Mouse (Mus musculus): ENCODE measurements around the gene Lmcd1. TPM values are rescaled to one million over a fixed set of nuclear protein-coding genes. Genes with fewer than 3 reads are reported as not detected.

The Lmcd1 gene
- total and polyA plus RNA-seq, 3 experiments: 29.2 to 46.7 (median 37.5) TPM

DNA sequence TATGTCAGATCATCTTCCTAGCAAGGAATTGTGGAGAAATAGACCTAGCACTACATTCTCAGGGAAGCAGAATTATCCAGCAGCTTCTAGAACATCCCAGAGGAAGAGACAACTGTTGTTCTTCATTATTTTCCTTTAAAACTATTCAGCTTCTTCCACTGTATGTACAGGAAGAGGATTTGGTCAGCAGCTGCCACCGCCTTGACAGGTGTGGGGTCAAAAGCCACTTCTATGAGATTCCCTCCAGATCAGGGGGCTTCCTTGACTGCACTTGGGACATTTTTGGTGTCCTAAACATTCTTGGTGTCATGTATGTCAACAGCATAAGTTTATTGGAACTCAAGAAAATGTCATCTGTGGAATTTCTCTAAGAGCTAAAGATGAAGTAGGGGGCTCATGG lies 5.2 kb downstream of the Lmcd1 start:
- H3K79me2 ChIP-seq (replicated peaks; ENCODE audit: control insufficient read depth, insufficient read depth, low read length): peaks cover 3% of the 10 kb centered on the region; the same call in 1 of the 2 replicates

GRCm38 (mm10) chr6:112280161-112280560 lies 6.6 kb downstream of the Lmcd1 start:
- Histone ChIP-seq H3K27me3 (ENCODE audit: control insufficient read depth, insufficient read depth, low read length) (no peaks in the 10 kb centered on the region), H3K9ac (ENCODE audit: low read depth, low read length) (no peak overlapping the region), H3K4me3 (no peak overlapping the region), H3K4me1 (ENCODE audit: control insufficient read depth, insufficient read depth, low read length) (peaks cover 17% of the 10 kb centered on the region), H3K36me3 (ENCODE audit: control insufficient read depth, insufficient read depth, low read length) (peaks cover 53% of the 10 kb centered on the region), H3K27ac (no peak overlapping the region), H3K79me2 (replicated peaks; ENCODE audit: control insufficient read depth, insufficient read depth, low read length) (peaks cover 3% of the 10 kb centered on the region; the same call in 1 of the 2 replicates)
- TF ChIP-seq CTCF (IDR thresholded peaks at IDR 0.05) (no peak), EP300 (IDR thresholded peaks at IDR 0.05; ENCODE audit: insufficient read depth, low read depth, low read length) (no peak), POLR2A (IDR thresholded peaks at IDR 0.05; ENCODE audit: insufficient read depth, low read depth, low read length) (no peak)
- 78% methylated on average over 2 of the region's 2 CpGs for WGBS
- intact Hi-C loops (cut with DNase I): no loop called here
- no peak for DNase-seq

More for the DNA sequence above, 5.2 kb downstream of the Lmcd1 start:
- H3K4me1 ChIP-seq (ENCODE audit: control insufficient read depth, insufficient read depth, low read length): peaks cover 14% of the 10 kb centered on the region
- no peak overlapping the region for H3K9ac ChIP-seq (ENCODE audit: low read depth, low read length)
- intact Hi-C loops (cut with DNase I): no loop called here
- TF ChIP-seq EP300 (IDR thresholded peaks at IDR 0.05; ENCODE audit: insufficient read depth, low read depth, low read length) (no peak), CTCF (IDR thresholded peaks at IDR 0.05) (no peak), POLR2A (IDR thresholded peaks at IDR 0.05; ENCODE audit: insufficient read depth, low read depth, low read length) (no peak)
- DNase-seq: no peak
- WGBS: 93% methylated on average over 1 of the region's 1 CpGs
- H3K27me3 ChIP-seq (ENCODE audit: control insufficient read depth, insufficient read depth, low read length): no peaks in the 10 kb centered on the region
- H3K36me3 ChIP-seq (ENCODE audit: control insufficient read depth, insufficient read depth, low read length): peaks cover 46% of the 10 kb centered on the region
- no peak overlapping the region for H3K4me3 ChIP-seq
- no peak overlapping the region for H3K27ac ChIP-seq

DNA sequence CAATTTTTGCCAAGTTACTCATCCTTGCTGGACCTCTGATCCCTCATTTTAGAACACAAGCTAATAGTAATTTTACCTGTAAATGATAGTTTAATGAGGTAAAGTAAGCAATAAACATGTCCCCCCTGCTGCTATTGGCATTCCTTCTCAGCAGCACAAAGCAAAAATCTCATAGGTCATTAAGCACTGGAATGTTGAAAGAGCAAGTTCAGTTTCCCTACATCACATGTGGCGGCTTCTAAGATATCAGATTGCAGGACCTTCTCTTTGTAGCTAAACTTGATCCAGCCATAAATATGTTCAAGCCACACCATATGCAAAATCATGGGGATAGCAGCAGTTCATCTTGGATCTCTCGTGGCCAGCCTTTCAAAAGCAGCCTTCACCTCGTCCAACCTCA lies 7.4 kb downstream of the Lmcd1 start:
- H3K4me1 ChIP-seq (ENCODE audit: control insufficient read depth, insufficient read depth, low read length): peaks cover 17% of the 10 kb centered on the region
- intact Hi-C loops (cut with DNase I): no loop called here
- DNase-seq: no peak
- 87% methylated on average over 3 of the region's 3 CpGs for WGBS
- H3K27ac ChIP-seq: no peak overlapping the region
- peaks cover 3% of the 10 kb centered on the region; the same call in 1 of the 2 replicates for H3K79me2 ChIP-seq (replicated peaks; ENCODE audit: control insufficient read depth, insufficient read depth, low read length)
- H3K9ac ChIP-seq (ENCODE audit: low read depth, low read length): no peak overlapping the region
- TF ChIP-seq CTCF (IDR thresholded peaks at IDR 0.05) (no peak), EP300 (IDR thresholded peaks at IDR 0.05; ENCODE audit: insufficient read depth, low read depth, low read length) (no peak), POLR2A (IDR thresholded peaks at IDR 0.05; ENCODE audit: insufficient read depth, low read depth, low read length) (no peak)
- H3K4me3 ChIP-seq: no peak overlapping the region
- H3K27me3 ChIP-seq (ENCODE audit: control insufficient read depth, insufficient read depth, low read length): no peaks in the 10 kb centered on the region
- peaks cover 52% of the 10 kb centered on the region for H3K36me3 ChIP-seq (ENCODE audit: control insufficient read depth, insufficient read depth, low read length)

DNA sequence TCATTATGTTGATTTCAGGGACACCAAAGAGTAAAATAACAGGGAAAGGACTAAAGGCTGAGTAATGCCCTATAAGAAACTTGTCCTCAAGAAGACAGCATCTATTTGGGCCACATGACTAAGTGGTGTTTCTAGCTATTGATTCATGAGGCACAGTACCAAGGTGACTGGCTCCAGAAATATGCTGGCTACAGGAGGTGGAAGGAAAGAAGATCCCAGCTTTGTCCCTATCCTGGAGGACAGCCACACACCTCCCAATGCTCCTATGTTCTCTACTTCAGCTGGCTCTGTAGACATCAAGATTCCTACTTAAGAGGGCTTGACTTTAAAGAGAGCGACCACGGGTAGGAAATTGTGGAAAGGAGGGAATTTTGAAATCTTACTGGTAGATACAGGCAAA lies 8.4 kb downstream of the Lmcd1 start:
- Histone ChIP-seq H3K27me3 (ENCODE audit: control insufficient read depth, insufficient read depth, low read length) (no peaks in the 10 kb centered on the region), H3K27ac (no peak overlapping the region), H3K4me3 (no peak overlapping the region), H3K79me2 (replicated peaks; ENCODE audit: control insufficient read depth, insufficient read depth, low read length) (peaks cover 3% of the 10 kb centered on the region; the same call in 1 of the 2 replicates), H3K36me3 (ENCODE audit: control insufficient read depth, insufficient read depth, low read length) (peaks cover 48% of the 10 kb centered on the region), H3K9ac (ENCODE audit: low read depth, low read length) (no peak overlapping the region), H3K4me1 (ENCODE audit: control insufficient read depth, insufficient read depth, low read length) (peaks cover 17% of the 10 kb centered on the region)
- 84% methylated on average over 2 of the region's 2 CpGs for WGBS
- TF ChIP-seq POLR2A (IDR thresholded peaks at IDR 0.05; ENCODE audit: insufficient read depth, low read depth, low read length) (no peak), CTCF (IDR thresholded peaks at IDR 0.05) (no peak), EP300 (IDR thresholded peaks at IDR 0.05; ENCODE audit: insufficient read depth, low read depth, low read length) (no peak)
- intact Hi-C loops (cut with DNase I): no loop called here
- no peak for DNase-seq

DNA sequence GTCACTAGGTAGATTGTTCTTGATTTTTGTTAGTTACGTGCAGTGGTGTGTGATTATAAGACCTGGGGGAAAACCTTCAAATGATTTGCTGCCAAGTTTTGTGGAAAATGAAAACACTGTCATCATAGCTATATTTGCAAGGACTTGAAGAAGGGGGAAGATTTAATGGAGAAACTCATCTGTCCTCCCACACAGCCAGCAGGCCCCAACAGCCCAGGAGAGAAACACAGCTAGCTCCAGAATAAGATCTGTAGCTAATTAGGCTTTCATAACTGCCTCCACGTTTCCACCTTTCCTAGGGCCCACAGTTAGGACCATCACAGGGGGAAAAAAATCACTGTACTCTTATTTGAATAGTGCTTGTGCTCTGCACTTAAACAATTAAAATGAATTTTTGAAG lies 10.5 kb downstream of the Lmcd1 start:
- 66% methylated on average over 2 of the region's 2 CpGs for WGBS
- peaks cover 14% of the 10 kb centered on the region for H3K4me1 ChIP-seq (ENCODE audit: control insufficient read depth, insufficient read depth, low read length)
- no peaks in the 10 kb centered on the region for H3K27me3 ChIP-seq (ENCODE audit: control insufficient read depth, insufficient read depth, low read length)
- H3K9ac ChIP-seq (ENCODE audit: low read depth, low read length): no peak overlapping the region
- H3K79me2 ChIP-seq (replicated peaks; ENCODE audit: control insufficient read depth, insufficient read depth, low read length): no peaks in the 10 kb centered on the region; the same call in 1 of the 2 replicates
- intact Hi-C loops (cut with DNase I): no loop called here
- no peak overlapping the region for H3K27ac ChIP-seq
- H3K36me3 ChIP-seq (ENCODE audit: control insufficient read depth, insufficient read depth, low read length): peaks cover 44% of the 10 kb centered on the region
- no peak for DNase-seq
- TF ChIP-seq EP300 (IDR thresholded peaks at IDR 0.05; ENCODE audit: insufficient read depth, low read depth, low read length): no peak
- TF ChIP-seq CTCF (IDR thresholded peaks at IDR 0.05): no peak
- TF ChIP-seq POLR2A (IDR thresholded peaks at IDR 0.05; ENCODE audit: insufficient read depth, low read depth, low read length): no peak
- H3K4me3 ChIP-seq: no peak overlapping the region

DNA sequence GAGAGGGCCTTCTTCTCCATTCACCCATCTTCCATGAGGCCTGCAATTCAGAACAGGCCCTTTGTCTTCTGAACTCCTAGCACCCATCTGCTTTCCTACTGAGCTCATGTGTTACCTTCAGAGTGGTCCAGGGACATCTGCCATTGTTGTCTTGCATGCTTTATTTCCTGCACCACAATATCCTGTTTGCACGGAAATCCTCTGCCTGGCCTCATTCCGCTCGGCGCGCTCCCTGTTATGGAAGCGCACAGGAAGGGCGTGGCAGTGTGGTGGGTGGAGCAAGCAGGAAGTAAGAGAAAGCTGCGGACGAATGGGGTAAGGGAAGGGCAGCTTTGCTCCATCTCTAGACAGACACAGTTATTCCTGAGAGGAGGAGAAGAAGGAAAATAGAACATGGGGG lies 14.1 kb downstream of the Lmcd1 start:
- TF ChIP-seq POLR2A (IDR thresholded peaks at IDR 0.05; ENCODE audit: insufficient read depth, low read depth, low read length) (peak; percentile 34; the same call in 1 of the 2 replicates), EP300 (IDR thresholded peaks at IDR 0.05; ENCODE audit: insufficient read depth, low read depth, low read length) (peak; percentile 93), CTCF (IDR thresholded peaks at IDR 0.05) (no peak)
- Histone ChIP-seq H3K27ac (peak overlapping the region; percentile 70), H3K4me3 (no peak overlapping the region), H3K27me3 (ENCODE audit: control insufficient read depth, insufficient read depth, low read length) (no peaks in the 10 kb centered on the region), H3K9ac (ENCODE audit: low read depth, low read length) (no peak overlapping the region), H3K4me1 (ENCODE audit: control insufficient read depth, insufficient read depth, low read length) (peaks cover 15% of the 10 kb centered on the region), H3K79me2 (replicated peaks; ENCODE audit: control insufficient read depth, insufficient read depth, low read length) (peaks cover 1% of the 10 kb centered on the region; the same call in 1 of the 2 replicates), H3K36me3 (ENCODE audit: control insufficient read depth, insufficient read depth, low read length) (peaks cover 34% of the 10 kb centered on the region)
- 56% methylated on average over 9 of the region's 9 CpGs for WGBS
- intact Hi-C loops (cut with DNase I): loop anchor here (1.0 to 5.0 kb wide), 3 partner anchors 13 to 75 kb away; no protein-coding TSS in a partner anchor
- DNase-seq: peak; percentile 64 to 76

Measured in heart, adult 2 months (tissue).